Comparison of ENCODE assay signal across 15 mouse cellular contexts in the genomic region with DNA sequence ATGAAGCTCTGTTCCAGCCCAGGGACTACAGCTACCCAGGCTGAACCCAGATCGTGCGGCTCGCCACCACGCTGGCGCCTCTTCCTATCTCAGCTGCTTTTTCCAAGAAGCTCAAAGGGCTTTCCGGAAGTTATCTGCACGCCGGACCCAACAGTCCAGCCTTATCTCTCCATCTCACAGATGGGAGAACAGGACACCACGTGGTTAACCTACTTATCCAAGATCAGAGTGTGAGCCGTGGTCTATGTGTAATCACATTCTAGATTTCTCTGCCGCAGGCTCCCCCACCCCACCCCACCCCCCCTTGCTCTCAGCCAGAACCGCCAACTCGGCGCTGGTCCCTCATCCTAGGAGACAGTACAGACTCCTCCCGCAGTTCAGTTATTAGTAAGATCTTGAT.
DNase-seq lines count a peak whose midpoint lies in the region; ATAC-seq and TF ChIP-seq lines count a peak whose summit lies in the region.
"Had no signal": no experiment of that assay in that cellular context is flagged by ENCODE, and none has a peak within 500 bp of the region (broad histone marks: within the 10 kb centered on the region; RNA-seq: fewer than 3 reads in every experiment).

No protein-coding gene starts in this region.

- 24% methylated on average over 15 of the region's 15 CpGs for WGBS in heart, embryonic 14.5 days
- WGBS in lung, postnatal 0 days, result 29% methylated on average over 13 of the region's 15 CpGs
- WGBS in limb, embryonic 10.5 days, result 59% methylated on average over 15 of the region's 15 CpGs
- 87% methylated on average over 15 of the region's 15 CpGs for WGBS in embryonic facial prominence, embryonic 10.5 days

- H3K27ac ChIP-seq in heart, embryonic 14.5 days (replicated peaks in 1 of 2; ENCODE audit: control insufficient read depth in 1 of 2, insufficient read depth in 1 of 2, low read depth in 2 of 2, low read length in 2 of 2), result no peak overlapping the region
- H3K27ac ChIP-seq in lung, postnatal 0 days (ENCODE audit: low read length), result no peak overlapping the region
- no peak overlapping the region for H3K27ac ChIP-seq in limb, embryonic 10.5 days
- H3K27ac ChIP-seq in embryonic facial prominence, embryonic 10.5 days (replicated peaks), result no peak overlapping the region
- H3K27ac ChIP-seq: kidney, embryonic 15.5 days; limb, embryonic 15.5 days had no signal

- TF ChIP-seq EP300 in lung, postnatal 0 days (IDR thresholded peaks at IDR 0.05), result peak; percentile 31; the same call in 1 of the 2 replicates

- ATAC-seq in heart, embryonic 14.5 days (ENCODE audit: insufficient number of reproducible peaks, insufficient read depth, low FRiP score, low read depth), result no peak
- peak; percentile 55 for ATAC-seq in lung, postnatal 0 days
- ATAC-seq: CD4-positive, CD25-positive, alpha-beta regulatory T cell, adult 4 months had no signal

- peak; percentile 20 to 44 for DNase-seq in adrenal gland, adult (ENCODE audit: inconsistent age in 2 of 2, low spot score in 1 of 2)
- DNase-seq in adrenal gland, postnatal 36 days, result no peak
- DNase-seq in heart, postnatal 14 days, result no peak
- peak; percentile 73 for DNase-seq in MN1 (ENCODE audit: low spot score)
- DNase-seq in lung, postnatal 0 days (ENCODE audit: low spot score), result peak; percentile 19
- DNase-seq in limb, embryonic 10.5 days (ENCODE audit: low spot score), result no peak
- no peak for DNase-seq in embryonic facial prominence, embryonic 10.5 days (ENCODE audit: low spot score)
- DNase-seq: adrenal gland, adult 8-10 months; cerebellum, adult 2 months; right cerebral cortex, postnatal 14 days had no signal

- no peak overlapping the region for H3K9ac ChIP-seq in heart, embryonic 14.5 days (ENCODE audit: low read length)
- no peak overlapping the region for H3K9ac ChIP-seq in lung, postnatal 0 days (replicated peaks; ENCODE audit: low read depth)
- H3K9ac ChIP-seq: kidney, embryonic 15.5 days; limb, embryonic 15.5 days had no signal

- H3K4me1 ChIP-seq in heart, embryonic 14.5 days (ENCODE audit: control insufficient read depth in 2 of 2, insufficient read depth in 2 of 2, low read length in 2 of 2), result peaks cover 5 to 9% of the 10 kb centered on the region in 2 experiments; a peak in 2 of 4 replicates
- H3K4me1 ChIP-seq in lung, postnatal 0 days (ENCODE audit: insufficient read depth, low read depth, low read length), result no peaks in the 10 kb centered on the region
- H3K4me1 ChIP-seq in limb, embryonic 10.5 days, result peaks cover 29% of the 10 kb centered on the region
- peaks cover 23% of the 10 kb centered on the region for H3K4me1 ChIP-seq in embryonic facial prominence, embryonic 10.5 days

- H3K9me3 ChIP-seq in heart, embryonic 14.5 days (ENCODE audit: control insufficient read depth, low read length), result 0 out of 2 replicates have a peak, but pooled peaks cover 4% of the 10 kb centered on the region
- no peaks in the 10 kb centered on the region for H3K9me3 ChIP-seq in lung, postnatal 0 days (ENCODE audit: low read length)
- no peaks in the 10 kb centered on the region for H3K9me3 ChIP-seq in limb, embryonic 10.5 days (replicated peaks)
- H3K9me3 ChIP-seq in embryonic facial prominence, embryonic 10.5 days, result no peaks in the 10 kb centered on the region
- H3K9me3 ChIP-seq: kidney, embryonic 15.5 days; limb, embryonic 15.5 days had no signal

- no peak for TF ChIP-seq CTCF in lung, postnatal 0 days (IDR thresholded peaks at IDR 0.05)

- H3K4me2 ChIP-seq in heart, embryonic 14.5 days (ENCODE audit: low read length), result peak overlapping the region; percentile 16; the same call in 1 of the 2 replicates
- H3K4me2 ChIP-seq in lung, postnatal 0 days (replicated peaks; ENCODE audit: low read depth, low read length), result no peak overlapping the region
- H3K4me2 ChIP-seq: kidney, embryonic 15.5 days; limb, embryonic 15.5 days had no signal

- peaks cover 39% of the 10 kb centered on the region for H3K27me3 ChIP-seq in heart, embryonic 14.5 days (ENCODE audit: control insufficient read depth, insufficient read depth, low read length)
- H3K27me3 ChIP-seq in lung, postnatal 0 days (replicated peaks; ENCODE audit: insufficient read depth, low read length), result 0 out of 2 replicates have a peak, but pooled peaks cover 11% of the 10 kb centered on the region
- peaks cover 72% of the 10 kb centered on the region for H3K27me3 ChIP-seq in limb, embryonic 10.5 days (ENCODE audit: low read depth, poor library complexity, severe bottlenecking)
- peaks cover 63% of the 10 kb centered on the region for H3K27me3 ChIP-seq in embryonic facial prominence, embryonic 10.5 days (replicated peaks; ENCODE audit: low read depth, poor library complexity, severe bottlenecking)

- H3K36me3 ChIP-seq in heart, embryonic 14.5 days (ENCODE audit: control insufficient read depth, insufficient read depth, low read length), result no peaks in the 10 kb centered on the region
- H3K36me3 ChIP-seq in lung, postnatal 0 days (ENCODE audit: insufficient read depth, low read length), result no peaks in the 10 kb centered on the region
- H3K36me3 ChIP-seq in limb, embryonic 10.5 days, result no peaks in the 10 kb centered on the region
- no peaks in the 10 kb centered on the region for H3K36me3 ChIP-seq in embryonic facial prominence, embryonic 10.5 days (replicated peaks)
- H3K36me3 ChIP-seq: G1E; kidney, embryonic 15.5 days; limb, embryonic 15.5 days had no signal

- no peak overlapping the region for H3K4me3 ChIP-seq in heart, embryonic 14.5 days (ENCODE audit: control insufficient read depth in 1 of 2, insufficient read depth in 1 of 2, low read depth in 1 of 2, low read length in 2 of 2)
- no peak overlapping the region for H3K4me3 ChIP-seq in lung, postnatal 0 days (ENCODE audit: low read depth, low read length)
- no peak overlapping the region for H3K4me3 ChIP-seq in limb, embryonic 10.5 days
- H3K4me3 ChIP-seq in embryonic facial prominence, embryonic 10.5 days, result no peak overlapping the region
- H3K4me3 ChIP-seq: kidney, embryonic 15.5 days; limb, embryonic 15.5 days had no signal

- intact Hi-C loops in heart, postnatal 14 days (cut with DNase I), result no loop called here

Comparison
In these comparisons a context has a peak if more than half of its experiments do, and no peak if none do; other contexts are left out.
1. DNase-seq: peak in adrenal gland, adult (2 of 2), MN1 (single experiment) and lung, postnatal 0 days (single experiment); none in adrenal gland, postnatal 36 days (0 of 2), heart, postnatal 14 days (0 of 2), limb, embryonic 10.5 days (single experiment) and embryonic facial prominence, embryonic 10.5 days (single experiment).